Mouse (Mus musculus): Measurements from ENCODE around the gene Cldn34b4. TPM values are rescaled to one million over a fixed set of nuclear protein-coding genes. Genes with fewer than 3 reads are reported as not detected.

Cldn34b4 gene
- not detected for total RNA-seq (2023)

DNA sequence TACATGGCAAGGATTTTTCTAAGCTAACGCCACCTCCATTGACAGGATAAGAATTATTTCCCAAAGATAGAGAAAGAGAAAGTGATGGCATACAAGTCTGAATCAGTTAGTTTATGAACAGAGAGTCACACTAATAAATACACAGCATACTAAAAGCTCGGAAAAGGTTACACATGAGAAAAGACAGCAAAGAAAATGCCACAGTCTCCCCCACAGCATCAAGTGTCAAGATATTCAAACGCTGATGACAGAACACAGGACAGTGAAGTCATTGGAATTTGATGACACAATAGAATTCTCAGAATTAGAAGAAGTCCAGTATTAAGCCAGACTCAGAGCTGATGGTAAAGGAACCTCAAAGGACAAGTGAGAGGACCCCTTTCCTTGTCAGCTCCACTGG lies at the start of gene Cldn34b4:
Cldn34b4 (plus strand) TSS at position 301 of the 400 bp plus-strand sequence.

Other genes with a start within 250 kb of the Cldn34b4 start
- not detected for gene Cldn34b3, start 129.0 kb upstream of the Cldn34b4 start, total RNA-seq (2023)
- not detected for gene Cldn34d, start 209.6 kb downstream of the Cldn34b4 start, total RNA-seq (2023)